Mouse (Mus musculus): ENCODE measurements around the gene Bsn. TPM values are rescaled to one million over a fixed set of nuclear protein-coding genes. Genes with fewer than 3 reads are reported as not detected.
"Not testable (repeated sequence)": the region's sequence is repeated elsewhere in the genome, so short reads cannot be mapped to it uniquely, and the experiment has no call there.

Bsn gene
- polyA plus RNA-seq, 1 experiment from 2014 or later, result 0.09 TPM

DNA sequence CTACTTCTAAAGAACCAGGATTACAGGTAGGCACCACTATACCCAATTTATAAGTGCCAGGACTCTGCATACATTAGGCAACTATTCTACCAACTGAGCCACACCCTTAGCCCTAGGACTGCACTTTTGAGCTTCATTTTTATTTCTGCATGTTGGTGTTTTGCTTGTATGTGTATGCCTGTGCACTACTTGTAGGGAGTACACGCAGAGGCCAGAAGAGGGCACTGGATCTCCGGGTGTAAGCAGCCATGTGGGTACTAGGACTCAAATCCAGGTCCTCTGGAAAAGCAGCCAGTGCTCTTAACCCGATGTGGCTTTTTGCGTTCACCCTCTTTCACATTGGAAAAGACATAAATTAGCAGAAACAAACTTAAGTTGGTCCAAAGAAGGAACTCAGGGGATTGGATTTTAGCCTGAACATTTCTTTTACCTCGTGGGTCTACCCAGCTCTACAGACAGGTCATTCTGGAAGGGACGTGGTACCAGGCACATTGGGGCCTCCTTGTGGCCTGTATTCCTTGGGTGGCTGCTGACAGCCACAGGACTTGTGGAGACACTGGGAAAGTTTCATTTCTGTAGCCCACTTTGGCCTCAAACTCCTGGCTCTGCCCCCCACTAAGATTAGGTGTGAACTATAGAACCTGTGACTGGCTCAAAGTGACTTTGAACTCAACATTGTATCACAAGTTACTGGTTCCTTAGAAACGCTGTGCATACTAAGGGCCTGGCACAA, 50.1 kb downstream of the Bsn start:
- Histone ChIP-seq H3K27ac (replicated peaks in 1 of 2; ENCODE audit: control insufficient read depth in 1 of 2, insufficient read depth in 1 of 2, low read depth in 2 of 2, low read length in 2 of 2) (no peak overlapping the region), H3K4me2 (ENCODE audit: low read length) (no peak overlapping the region), H3K36me3 (ENCODE audit: control insufficient read depth, insufficient read depth, low read length) (no peaks in the 10 kb centered on the region), H3K27me3 (ENCODE audit: control insufficient read depth, insufficient read depth, low read length) (no peaks in the 10 kb centered on the region), H3K9ac (ENCODE audit: low read length) (no peak overlapping the region), H3K4me1 (ENCODE audit: control insufficient read depth in 2 of 2, insufficient read depth in 2 of 2, low read length in 2 of 2) (peaks cover 9 to 12% of the 10 kb centered on the region in 2 experiments; a peak in 2 of 4 replicates), H3K9me3 (ENCODE audit: control insufficient read depth, low read length) (no peaks in the 10 kb centered on the region), H3K4me3 (ENCODE audit: control insufficient read depth in 1 of 2, insufficient read depth in 1 of 2, low read depth in 1 of 2, low read length in 2 of 2) (no peak overlapping the region)
- 74% methylated on average over 7 of the region's 7 CpGs for WGBS
- ATAC-seq (ENCODE audit: insufficient number of reproducible peaks, insufficient read depth, low FRiP score, low read depth), result no peak

DNA sequence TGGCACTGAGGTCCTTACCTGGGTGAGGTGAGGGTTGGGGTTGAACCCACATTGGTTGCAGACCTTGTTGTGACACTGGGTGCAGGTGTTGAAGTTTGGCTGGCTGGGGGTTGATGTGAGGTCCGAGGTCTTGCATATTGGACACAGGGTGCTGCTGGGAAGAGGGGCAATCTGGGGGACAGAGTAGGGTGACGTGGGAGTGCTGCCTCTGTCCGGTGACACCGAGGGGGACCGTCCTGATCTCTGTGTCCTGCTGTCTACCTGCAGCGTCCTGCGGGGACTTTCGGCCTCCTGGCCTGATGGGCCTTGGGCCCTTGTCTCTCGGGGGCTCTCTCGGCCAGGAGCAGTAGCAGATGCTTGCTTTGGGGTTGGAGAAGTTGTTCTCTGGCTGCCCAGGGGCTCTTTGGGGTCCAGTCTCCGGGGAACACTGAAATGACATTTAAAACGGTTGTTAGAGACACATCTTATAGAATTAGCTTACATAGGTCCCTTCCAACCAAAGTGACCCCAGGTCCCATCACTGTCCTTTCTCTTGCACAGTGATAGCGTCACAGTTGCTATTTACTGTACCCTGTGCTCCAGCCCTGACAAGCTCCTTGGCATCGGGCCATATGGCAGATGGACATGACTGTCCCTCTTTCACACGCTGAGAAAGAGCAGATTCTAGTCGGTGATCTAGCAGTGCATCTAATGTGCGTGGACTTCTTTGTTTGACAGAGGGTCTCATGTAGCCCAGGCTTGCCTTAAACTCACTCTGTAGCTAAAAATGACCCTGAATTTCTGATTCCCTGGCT, 50.8 kb downstream of the Bsn start:
- H3K4me1 ChIP-seq (ENCODE audit: control insufficient read depth in 2 of 2, insufficient read depth in 2 of 2, low read length in 2 of 2), result peaks cover 9 to 12% of the 10 kb centered on the region in 2 experiments; a peak in 2 of 4 replicates
- ATAC-seq (ENCODE audit: insufficient number of reproducible peaks, insufficient read depth, low FRiP score, low read depth), result no peak
- no peak overlapping the region for H3K4me3 ChIP-seq (ENCODE audit: control insufficient read depth in 1 of 2, insufficient read depth in 1 of 2, low read depth in 1 of 2, low read length in 2 of 2)
- no peak overlapping the region for H3K4me2 ChIP-seq (ENCODE audit: low read length)
- H3K9me3 ChIP-seq (ENCODE audit: control insufficient read depth, low read length), result no peaks in the 10 kb centered on the region
- H3K9ac ChIP-seq (ENCODE audit: low read length), result no peak overlapping the region
- H3K27ac ChIP-seq (replicated peaks in 1 of 2; ENCODE audit: control insufficient read depth in 1 of 2, insufficient read depth in 1 of 2, low read depth in 2 of 2, low read length in 2 of 2), result no peak overlapping the region
- no peaks in the 10 kb centered on the region for H3K36me3 ChIP-seq (ENCODE audit: control insufficient read depth, insufficient read depth, low read length)
- no peaks in the 10 kb centered on the region for H3K27me3 ChIP-seq (ENCODE audit: control insufficient read depth, insufficient read depth, low read length)
- WGBS, result 78% methylated on average over 17 of the region's 17 CpGs

DNA sequence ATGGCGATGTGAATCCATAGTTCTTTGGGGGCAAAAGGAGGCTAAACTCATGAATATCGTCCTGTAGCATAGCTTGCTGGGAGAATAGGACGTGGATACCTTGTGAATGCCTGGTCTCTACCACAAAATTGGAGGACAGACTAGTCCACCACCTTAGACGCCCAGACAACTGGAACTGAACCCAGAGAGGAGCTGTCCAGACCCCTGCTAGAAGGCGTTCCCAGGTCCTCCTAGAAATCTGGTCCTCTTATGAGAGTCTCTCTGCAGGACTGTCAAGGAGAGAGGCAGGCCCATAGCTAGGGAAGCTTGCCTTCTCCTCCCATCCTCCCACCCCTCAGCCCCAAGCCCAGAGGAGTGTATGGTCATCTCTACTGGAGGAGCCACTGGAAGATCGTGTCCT, 52.1 kb downstream of the Bsn start:
- 83% methylated on average over 6 of the region's 6 CpGs for WGBS
- H3K27me3 ChIP-seq (ENCODE audit: control insufficient read depth, insufficient read depth, low read length), result no peaks in the 10 kb centered on the region
- no peaks in the 10 kb centered on the region for H3K36me3 ChIP-seq (ENCODE audit: control insufficient read depth, insufficient read depth, low read length)
- H3K9me3 ChIP-seq (ENCODE audit: control insufficient read depth, low read length), result no peaks in the 10 kb centered on the region
- no peak overlapping the region for H3K9ac ChIP-seq (ENCODE audit: low read length)
- H3K4me3 ChIP-seq (ENCODE audit: control insufficient read depth in 1 of 2, insufficient read depth in 1 of 2, low read depth in 1 of 2, low read length in 2 of 2), result no peak overlapping the region
- no peak overlapping the region for H3K27ac ChIP-seq (replicated peaks in 1 of 2; ENCODE audit: control insufficient read depth in 1 of 2, insufficient read depth in 1 of 2, low read depth in 2 of 2, low read length in 2 of 2)
- H3K4me1 ChIP-seq (ENCODE audit: control insufficient read depth in 2 of 2, insufficient read depth in 2 of 2, low read length in 2 of 2), result peaks cover 9 to 12% of the 10 kb centered on the region in 2 experiments; a peak in 2 of 4 replicates
- no peak for ATAC-seq (ENCODE audit: insufficient number of reproducible peaks, insufficient read depth, low FRiP score, low read depth)
- no peak overlapping the region for H3K4me2 ChIP-seq (ENCODE audit: low read length)

DNA sequence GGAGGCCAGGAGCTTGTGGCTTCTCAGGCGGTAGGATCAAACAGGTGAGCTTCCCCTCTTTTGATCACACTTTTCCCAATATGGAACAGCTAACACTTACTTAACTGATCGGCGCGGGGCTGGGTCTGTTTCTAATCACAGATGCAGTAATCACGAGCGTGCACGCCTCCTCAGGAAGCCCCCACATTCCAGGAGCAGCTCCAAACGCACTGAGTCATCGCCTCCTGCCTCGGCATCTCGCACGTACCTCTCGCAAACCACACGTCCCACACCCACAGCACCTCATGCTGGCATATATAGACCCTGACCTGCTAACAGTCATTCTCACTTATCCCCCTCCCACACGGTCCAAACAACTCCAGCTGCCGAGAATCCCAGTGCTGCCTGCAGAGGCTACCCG, 52.7 kb downstream of the Bsn start:
- ATAC-seq (ENCODE audit: insufficient number of reproducible peaks, insufficient read depth, low FRiP score, low read depth), result peak; percentile 74; the same call in 1 of the 2 replicates
- Histone ChIP-seq H3K4me1 (ENCODE audit: control insufficient read depth in 2 of 2, insufficient read depth in 2 of 2, low read length in 2 of 2) (peaks cover 9 to 12% of the 10 kb centered on the region in 2 experiments; a peak in 2 of 4 replicates), H3K27me3 (ENCODE audit: control insufficient read depth, insufficient read depth, low read length) (no peaks in the 10 kb centered on the region), H3K9me3 (ENCODE audit: control insufficient read depth, low read length) (no peaks in the 10 kb centered on the region), H3K27ac (replicated peaks in 1 of 2; ENCODE audit: control insufficient read depth in 1 of 2, insufficient read depth in 1 of 2, low read depth in 2 of 2, low read length in 2 of 2) (no peak overlapping the region), H3K4me2 (ENCODE audit: low read length) (peak overlapping the region; percentile 42), H3K9ac (ENCODE audit: low read length) (no peak overlapping the region), H3K4me3 (ENCODE audit: control insufficient read depth in 1 of 2, insufficient read depth in 1 of 2, low read depth in 1 of 2, low read length in 2 of 2) (no peak overlapping the region), H3K36me3 (ENCODE audit: control insufficient read depth, insufficient read depth, low read length) (no peaks in the 10 kb centered on the region)
- WGBS, result 5% methylated on average over 17 of the region's 17 CpGs

GRCm38 (mm10) chr9:108136930-108137462, 53.2 kb downstream of the Bsn start:
- Histone ChIP-seq H3K9ac (ENCODE audit: low read length) (no peak overlapping the region), H3K27ac (replicated peaks in 1 of 2; ENCODE audit: control insufficient read depth in 1 of 2, insufficient read depth in 1 of 2, low read depth in 2 of 2, low read length in 2 of 2) (no peak overlapping the region), H3K9me3 (ENCODE audit: control insufficient read depth, low read length) (no peaks in the 10 kb centered on the region), H3K27me3 (ENCODE audit: control insufficient read depth, insufficient read depth, low read length) (no peaks in the 10 kb centered on the region), H3K36me3 (ENCODE audit: control insufficient read depth, insufficient read depth, low read length) (no peaks in the 10 kb centered on the region), H3K4me3 (ENCODE audit: control insufficient read depth in 1 of 2, insufficient read depth in 1 of 2, low read depth in 1 of 2, low read length in 2 of 2) (no peak overlapping the region), H3K4me2 (ENCODE audit: low read length) (peak overlapping the region; percentile 42), H3K4me1 (ENCODE audit: control insufficient read depth in 2 of 2, insufficient read depth in 2 of 2, low read length in 2 of 2) (peaks cover 9 to 12% of the 10 kb centered on the region in 2 experiments; a peak in 2 of 4 replicates)
- ATAC-seq (ENCODE audit: insufficient number of reproducible peaks, insufficient read depth, low FRiP score, low read depth), result peak; percentile 33; the same call in 1 of the 2 replicates
- WGBS, result 56% methylated on average over 6 of the region's 6 CpGs

GRCm38 (mm10) chr9:108136225-108136624, 54.0 kb downstream of the Bsn start:
- H3K36me3 ChIP-seq (ENCODE audit: control insufficient read depth, insufficient read depth, low read length), result no peaks in the 10 kb centered on the region
- H3K9ac ChIP-seq (ENCODE audit: low read length), result no peak overlapping the region
- H3K4me2 ChIP-seq (ENCODE audit: low read length), result no peak overlapping the region
- 58% methylated on average over 1 of the region's 1 CpGs for WGBS
- no peak overlapping the region for H3K27ac ChIP-seq (replicated peaks in 1 of 2; ENCODE audit: control insufficient read depth in 1 of 2, insufficient read depth in 1 of 2, low read depth in 2 of 2, low read length in 2 of 2)
- no peaks in the 10 kb centered on the region for H3K9me3 ChIP-seq (ENCODE audit: control insufficient read depth, low read length)
- H3K4me3 ChIP-seq (ENCODE audit: control insufficient read depth in 1 of 2, insufficient read depth in 1 of 2, low read depth in 1 of 2, low read length in 2 of 2), result no peak overlapping the region
- no peaks in the 10 kb centered on the region for H3K27me3 ChIP-seq (ENCODE audit: control insufficient read depth, insufficient read depth, low read length)
- peaks cover 9 to 12% of the 10 kb centered on the region in 2 experiments; a peak in 2 of 4 replicates for H3K4me1 ChIP-seq (ENCODE audit: control insufficient read depth in 2 of 2, insufficient read depth in 2 of 2, low read length in 2 of 2)
- ATAC-seq (ENCODE audit: insufficient number of reproducible peaks, insufficient read depth, low FRiP score, low read depth), result no peak

- H3K27me3 ChIP-seq (ENCODE audit: control insufficient read depth, insufficient read depth, low read length); H3K27ac ChIP-seq (replicated peaks in 1 of 2; ENCODE audit: control insufficient read depth in 1 of 2, insufficient read depth in 1 of 2, low read depth in 2 of 2, low read length in 2 of 2); H3K9me3 ChIP-seq (ENCODE audit: control insufficient read depth, low read length); H3K9ac ChIP-seq (ENCODE audit: low read length); H3K36me3 ChIP-seq (ENCODE audit: control insufficient read depth, insufficient read depth, low read length); ATAC-seq (ENCODE audit: insufficient number of reproducible peaks, insufficient read depth, low FRiP score, low read depth); H3K4me3 ChIP-seq (ENCODE audit: control insufficient read depth in 1 of 2, insufficient read depth in 1 of 2, low read depth in 1 of 2, low read length in 2 of 2); H3K4me2 ChIP-seq (ENCODE audit: low read length): not testable (repeated sequence)
- WGBS, result 91% methylated on average over 3 of the region's 3 CpGs
- peaks cover 9 to 12% of the 10 kb centered on the region in 2 experiments; a peak in 2 of 4 replicates for H3K4me1 ChIP-seq (ENCODE audit: control insufficient read depth in 2 of 2, insufficient read depth in 2 of 2, low read length in 2 of 2)
These were observed 54.5 kb downstream of the Bsn start for GRCm38 (mm10) chr9:108135679-108136078.
